Mouse (Mus musculus) left cerebral cortex, adult 2 months (tissue): Measurements from ENCODE around the gene Fam71e2. TPM values are rescaled to one million over a fixed set of nuclear protein-coding genes. Genes with fewer than 3 reads are reported as not detected.
"Not testable (repeated sequence)": the region's sequence is repeated elsewhere in the genome, so short reads cannot be mapped to it uniquely, and the experiment has no call there.

Experiments
- DNase-seq, 2 experiments: peaks; one replicate each; pipeline ENCODE4 v3.0.0; 2021 to 2022; ENCODE audit warnings: low spot score in 2 of 2, mixed read lengths in 1 of 2; ENCODE audit errors: extremely low spot score in 1 of 2
- H3K27ac ChIP-seq: fragments of 200-600 bp; 2 replicates; pipeline ENCODE4 v1.8.1; 2022
- H3K4me3 ChIP-seq: fragments of 200-600 bp; 2 replicates; pipeline ENCODE4 v1.8.1; 2022
- CTCF ChIP-seq: fragments of 200-600 bp; IDR thresholded peaks from 2 replicates; pipeline ENCODE4 v1.8.1; 2022; ENCODE audit warnings: antibody characterized with exemption, mild to moderate bottlenecking, moderate library complexity
- intact Hi-C: fragments of 180-260 bp; cut with DNase I; formaldehyde crosslinking; loops from one replicate; pipeline ENCODE4 v1.15.1; 2025
- long read RNA-seq, 2 experiments: library from polyadenylated mRNA; stranded (forward); transcript quantifications; one replicate each; pipeline ENCODE4 v2.0.0; 2021; ENCODE audit warnings: borderline mapping rate in 2 of 2
- total RNA-seq, 2 experiments: library from RNA; stranded (reverse); gene quantifications; 2 replicates each; pipeline ENCODE4 v1.2.3; 2021

The Fam71e2 gene
- total RNA-seq, result not detected
- long read RNA-seq, experiment 1, result 0 reads
- long read RNA-seq, experiment 2, result 0 reads

- Histone ChIP-seq H3K27ac (no peak within 1 kb of the TSS), H3K4me3 (no peak within 1 kb of the TSS)
- TF ChIP-seq CTCF, result no peak
- DNase-seq, result no peak
- intact Hi-C loops, result no loop called here
Measured at GRCm38 (mm10) chr7:4771202-4771601, at the start of gene Fam71e2. TSS of gene Fam71e2 (minus strand) at chr7:4771302.

GRCm38 (mm10) chr7:4816559-4816958 lies 45.5 kb upstream of the Fam71e2 start:
- intact Hi-C loops, result no loop called here
- no peak for DNase-seq
- Histone ChIP-seq H3K27ac (no peak overlapping the region), H3K4me3 (no peak overlapping the region)
- no peak for TF ChIP-seq CTCF

GRCm38 (mm10) chr7:4813105-4813791 lies 42.1 kb upstream of the Fam71e2 start:
- Histone ChIP-seq H3K27ac (peak overlapping the region; percentile 86), H3K4me3 (peak overlapping the region; percentile 96)
- intact Hi-C loops, result loop anchor here (5.0 kb wide), 1 partner anchor 104 kb away; the partner anchor contains the start of gene Zfp628
- DNase-seq, result no peak
- no peak for TF ChIP-seq CTCF

- intact Hi-C loops, result loop anchor here (5.0 kb wide), 1 partner anchor 105 kb away; the partner anchor contains the start of gene Zfp628
- H3K27ac ChIP-seq, result peak within 1 kb of the TSS; percentile 98
- peak; percentile 94 to 98 for DNase-seq
- peak; percentile 7 for TF ChIP-seq CTCF
- H3K4me3 ChIP-seq, result peak within 1 kb of the TSS; percentile 96
Measured at GRCm38 (mm10) chr7:4812303-4813104, 41.4 kb upstream of the Fam71e2 start, which contains the start of gene Ube2s. TSS of gene Ube2s (minus strand) at chr7:4812590.

- peak in 1 of 2 experiments; percentile 47 for DNase-seq
- intact Hi-C loops, result loop anchor here (5.0 kb wide), 1 partner anchor 105 kb away; the partner anchor contains the start of gene Zfp628
- Histone ChIP-seq H3K27ac (peak overlapping the region; percentile 98), H3K4me3 (peak overlapping the region; percentile 96)
- no peak for TF ChIP-seq CTCF
Measured at GRCm38 (mm10) chr7:4811842-4812302, 40.8 kb upstream of the Fam71e2 start.

GRCm38 (mm10) chr7:4811131-4811530 lies 40.0 kb upstream of the Fam71e2 start:
- DNase-seq, H3K27ac ChIP-seq: not testable (repeated sequence)
- H3K4me3 ChIP-seq, result peak overlapping the region; percentile 96
- intact Hi-C loops, result loop anchor here (5.0 kb wide), 1 partner anchor 106 kb away; the partner anchor contains the start of gene Zfp628

- Histone ChIP-seq H3K27ac (no peak overlapping the region), H3K4me3 (no peak overlapping the region)
- DNase-seq, result no peak
- peak; percentile 63 for TF ChIP-seq CTCF
- intact Hi-C loops, result loop anchor here (5.0 kb wide), 1 partner anchor 249 kb away; no protein-coding TSS in a partner anchor
Measured at GRCm38 (mm10) chr7:4806716-4807115, 35.6 kb upstream of the Fam71e2 start.

GRCm38 (mm10) chr7:4802247-4802646 lies 31.1 kb upstream of the Fam71e2 start:
- intact Hi-C loops, result no loop called here
- Histone ChIP-seq H3K4me3 (no peak overlapping the region), H3K27ac (no peak overlapping the region)
- DNase-seq, result no peak
- no peak for TF ChIP-seq CTCF

GRCm38 (mm10) chr7:4795767-4796433 lies 24.8 kb upstream of the Fam71e2 start:
- no peak overlapping the region for H3K27ac ChIP-seq
- intact Hi-C loops, result no loop called here
- H3K4me3 ChIP-seq, result no peak overlapping the region
- DNase-seq, result no peak
- peak; percentile 71 for TF ChIP-seq CTCF

- Histone ChIP-seq H3K27ac (no peak overlapping the region), H3K4me3 (no peak overlapping the region)
- intact Hi-C loops, result loop anchor here (5.0 kb wide), 2 partner anchors 72 to 237 kb away; no protein-coding TSS in a partner anchor
- TF ChIP-seq CTCF, result no peak
- no peak for DNase-seq
Measured at GRCm38 (mm10) chr7:4794631-4795168, 23.6 kb upstream of the Fam71e2 start.

- DNase-seq, result no peak
- Histone ChIP-seq H3K27ac (peak overlapping the region; percentile 91), H3K4me3 (peak overlapping the region; percentile 72)
- TF ChIP-seq CTCF, result no peak
- intact Hi-C loops, result loop anchor here (2.0 to 5.0 kb wide), 3 partner anchors 71 to 236 kb away; no protein-coding TSS in a partner anchor
Measured at GRCm38 (mm10) chr7:4793674-4794073, 22.6 kb upstream of the Fam71e2 start.

- H3K27ac ChIP-seq, result peak overlapping the region; percentile 91
- H3K4me3 ChIP-seq, result peak overlapping the region; percentile 72
- intact Hi-C loops, result loop anchor here (2.0 to 5.0 kb wide), 3 partner anchors 71 to 236 kb away; no protein-coding TSS in a partner anchor
- not testable (repeated sequence) for DNase-seq
Measured at GRCm38 (mm10) chr7:4793248-4793647, 22.1 kb upstream of the Fam71e2 start.
